31 mouse cellular contexts compared by ENCODE assay signal in genomic region chr11:59611646-59612045, GRCm38 (mm10). TPM values are rescaled to one million over a fixed set of nuclear protein-coding genes. Genes with fewer than 3 reads are reported as not detected.
DNase-seq lines count a peak whose midpoint lies in the region; ATAC-seq and TF ChIP-seq lines count a peak whose summit lies in the region.
"Had no signal": no experiment of that assay in that cellular context is flagged by ENCODE, and none has a peak within 500 bp of the region (broad histone marks: within the 10 kb centered on the region; RNA-seq: fewer than 3 reads in every experiment).

No protein-coding gene starts in this region.

- DNase-seq in lung, embryonic 14.5 days = peak; percentile 45
- no peak for DNase-seq in lung, postnatal 25 days (ENCODE audit: low spot score)
- peak; percentile 45 for DNase-seq in NIH3T3 (ENCODE audit: low read depth)
- DNase-seq in left cerebral cortex, adult 18-20 months (ENCODE audit: low spot score in 2 of 2) = no peak
- DNase-seq: adrenal gland, adult 8-10 months; adrenal gland, postnatal 36 days; cerebellum, adult 18-20 months; cerebellum, adult 9-10 months; cerebellum, postnatal 14 days; gastrocnemius, postnatal 25 days; heart, adult 2 months had no signal

- no peaks in the 10 kb centered on the region for H3K79me3 ChIP-seq in C2C12 (ENCODE audit: low read depth)

- H3K9ac ChIP-seq in lung, embryonic 14.5 days = no peak overlapping the region
- H3K9ac ChIP-seq: forebrain, embryonic 13.5 days; heart, embryonic 13.5 days; hindbrain, embryonic 12.5 days; hindbrain, embryonic 15.5 days had no signal

- TF ChIP-seq CTCF in lung, embryonic 14.5 days (IDR thresholded peaks at IDR 0.05; ENCODE audit: low read depth) = no peak
- no peak for TF ChIP-seq CTCF in C2C12 (IDR thresholded peaks at IDR 0.05; ENCODE audit: control insufficient read depth, insufficient read depth, insufficient read length)

- no peak overlapping the region for H3K27ac ChIP-seq in lung, embryonic 14.5 days (ENCODE audit: low read depth)
- H3K27ac ChIP-seq: forebrain, embryonic 10.5 days; forebrain, embryonic 13.5 days; heart, adult 2 months; heart, embryonic 10.5 days; heart, embryonic 13.5 days; hindbrain, embryonic 12.5 days; hindbrain, embryonic 15.5 days had no signal

- 52% methylated on average over 5 of the region's 5 CpGs for WGBS in lung, embryonic 14.5 days

- no peaks in the 10 kb centered on the region for H3K9me3 ChIP-seq in lung, embryonic 14.5 days (ENCODE audit: low read depth, low read length)
- H3K9me3 ChIP-seq: forebrain, embryonic 10.5 days; forebrain, embryonic 13.5 days; heart, embryonic 10.5 days; heart, embryonic 13.5 days; hindbrain, embryonic 12.5 days; hindbrain, embryonic 15.5 days had no signal

- H3K79me2 ChIP-seq in C2C12 (ENCODE audit: control insufficient read depth, insufficient read depth) (no peaks in the 10 kb centered on the region), myocyte (ENCODE audit: control insufficient read depth, insufficient read depth) (no peaks in the 10 kb centered on the region)

- H3K4me2 ChIP-seq in lung, embryonic 14.5 days = no peak overlapping the region
- H3K4me2 ChIP-seq in myocyte (ENCODE audit: low read depth) = no peak overlapping the region
- H3K4me2 ChIP-seq: forebrain, embryonic 13.5 days; heart, embryonic 13.5 days; hindbrain, embryonic 12.5 days; hindbrain, embryonic 15.5 days had no signal

- H3K36me3 ChIP-seq in lung, embryonic 14.5 days (ENCODE audit: insufficient read depth) = no peaks in the 10 kb centered on the region
- H3K36me3 ChIP-seq in C2C12 (ENCODE audit: control insufficient read depth, insufficient read depth) (no peaks in the 10 kb centered on the region), myocyte (ENCODE audit: control insufficient read depth, insufficient read depth) (no peaks in the 10 kb centered on the region)
- H3K36me3 ChIP-seq: forebrain, embryonic 10.5 days; heart, embryonic 10.5 days; heart, embryonic 13.5 days; hindbrain, embryonic 12.5 days; hindbrain, embryonic 15.5 days had no signal

- no peak overlapping the region for H3K4me3 ChIP-seq in lung, embryonic 14.5 days (ENCODE audit: low read depth, low read length)
- H3K4me3 ChIP-seq in C2C12 (ENCODE audit: insufficient read depth, poor library complexity, severe bottlenecking) = no peak overlapping the region
- H3K4me3 ChIP-seq in myocyte = no peak overlapping the region
- H3K4me3 ChIP-seq: forebrain, embryonic 10.5 days; forebrain, embryonic 13.5 days; heart, adult 2 months; heart, embryonic 10.5 days; heart, embryonic 13.5 days; hindbrain, embryonic 12.5 days; hindbrain, embryonic 15.5 days had no signal

- no peak for ATAC-seq in lung, embryonic 14.5 days (ENCODE audit: insufficient read depth)
- ATAC-seq: forebrain, embryonic 13.5 days; forebrain, embryonic 16.5 days; Patski had no signal

- no peaks in the 10 kb centered on the region for H3K4me1 ChIP-seq in lung, embryonic 14.5 days (ENCODE audit: insufficient read depth)
- H3K4me1 ChIP-seq: forebrain, embryonic 10.5 days; forebrain, embryonic 13.5 days; heart, embryonic 10.5 days; heart, embryonic 13.5 days; hindbrain, embryonic 12.5 days; hindbrain, embryonic 15.5 days had no signal

- H3ac ChIP-seq in C2C12 (ENCODE audit: control insufficient read depth, insufficient read length, low read depth) = no peak overlapping the region
- H3ac ChIP-seq in myocyte (ENCODE audit: control insufficient read depth, insufficient read length) = no peak overlapping the region

- TF ChIP-seq POLR2A in myocyte (IDR thresholded peaks at IDR 0.05; ENCODE audit: insufficient read length, low read depth) = no peak

- no peaks in the 10 kb centered on the region for H3K27me3 ChIP-seq in lung, embryonic 14.5 days (ENCODE audit: insufficient read depth, low read length)
- H3K27me3 ChIP-seq in C2C12 (ENCODE audit: control insufficient read depth, insufficient read depth, insufficient read length) (no peaks in the 10 kb centered on the region), myocyte (ENCODE audit: control insufficient read depth, insufficient read depth, insufficient read length) (no peaks in the 10 kb centered on the region)
- H3K27me3 ChIP-seq: forebrain, embryonic 13.5 days; hindbrain, embryonic 12.5 days; hindbrain, embryonic 15.5 days; Patski had no signal

TF ChIP-seq in C2C12, 6 proteins besides CTCF, POLR2A, EP300 and RAD21:
- TF ChIP-seq MYOD1 (IDR thresholded peaks at IDR 0.05; ENCODE audit: control insufficient read depth, insufficient read length, low read depth) = no peak
- peak; percentile 52 for TF ChIP-seq CEBPB (IDR thresholded peaks at IDR 0.05; ENCODE audit: low read depth)

TF ChIP-seq in myocyte, 11 proteins besides CTCF, POLR2A, EP300 and RAD21:
- TF ChIP-seq MYOG (IDR thresholded peaks at IDR 0.05; ENCODE audit: control insufficient read depth in 1 of 3, insufficient read depth in 1 of 3, insufficient read length in 2 of 3, low read depth in 2 of 3) (peak in 2 of 3 experiments; percentile 58 to 69), MYOD1 (IDR thresholded peaks at IDR 0.05; ENCODE audit: control insufficient read depth in 1 of 3, insufficient read length in 2 of 3, low read depth in 2 of 3) (peak in 2 of 3 experiments; percentile 66 to 70), CEBPB (IDR thresholded peaks at IDR 0.05; ENCODE audit: insufficient read depth, poor library complexity, severe bottlenecking) (peak; percentile 46; the same call in 1 of the 2 replicates), USF1 (IDR thresholded peaks at IDR 0.05; ENCODE audit: low read depth) (no peak)
TF ChIP-seq in myocyte: peak in this region for 3.

RNA-seq across cellular contexts. Expression of gene Olfr223, which starts 18.6 kb away (rescaled TPM):
- polyA plus RNA-seq in lung, embryonic 14.5 days (2014; fragmentation: Nextera tagmentation; extraction: Ambion mirVana) = not detected in 2 replicates
- polyA plus RNA-seq in C2C12 (2012; fragmentation: generic; extraction: Trizol) (not detected), myocyte (2012; fragmentation: generic; extraction: Trizol) (not detected)
- not detected for total RNA-seq in left cerebral cortex, adult 18-20 months (2021)
- total RNA-seq: adrenal gland, adult 8-10 months; adrenal gland, postnatal 36 days; ES-E14; gastrocnemius, adult 8-10 months; gastrocnemius, postnatal 25 days; heart, adult 2 months; heart, postnatal 25 days; hematopoietic stem cell, adult 5-6 weeks had no signal
- polyA plus RNA-seq: embryonic facial prominence, embryonic 11.5 days; embryonic facial prominence, embryonic 14.5 days; forebrain, embryonic 10.5 days; forebrain, embryonic 13.5 days; forebrain, embryonic 16.5 days; frontal cortex, adult 2 months; gonadal fat pad, adult 2 months; heart, adult 2 months; heart, embryonic 10.5 days; heart, embryonic 13.5 days; heart, embryonic 16.5 days; hindbrain, embryonic 12.5 days; hindbrain, embryonic 15.5 days; intestine, embryonic 14.5 days; Patski had no signal

RNA-seq across cellular contexts. Expression of gene Olfr222, which starts 35.6 kb away (rescaled TPM):
- polyA plus RNA-seq in lung, embryonic 14.5 days (2014; fragmentation: Nextera tagmentation; extraction: Ambion mirVana) = not detected in 2 replicates
- not detected for polyA plus RNA-seq in C2C12 (2012; fragmentation: generic; extraction: Trizol)
- polyA plus RNA-seq in myocyte (2012; fragmentation: generic; extraction: Trizol) = not detected
- not detected for total RNA-seq in left cerebral cortex, adult 18-20 months (2021)
- total RNA-seq: adrenal gland, adult 8-10 months; adrenal gland, postnatal 36 days; ES-E14; gastrocnemius, adult 8-10 months; gastrocnemius, postnatal 25 days; heart, adult 2 months; heart, postnatal 25 days; hematopoietic stem cell, adult 5-6 weeks had no signal
- polyA plus RNA-seq: embryonic facial prominence, embryonic 11.5 days; forebrain, embryonic 10.5 days; forebrain, embryonic 13.5 days; forebrain, embryonic 16.5 days; frontal cortex, adult 2 months; gonadal fat pad, adult 2 months; heart, adult 2 months; heart, embryonic 10.5 days; heart, embryonic 13.5 days; heart, embryonic 16.5 days; hindbrain, embryonic 12.5 days; hindbrain, embryonic 15.5 days; intestine, embryonic 14.5 days; Patski had no signal

RNA-seq across cellular contexts. Expression of gene Mprip, which starts 49.5 kb away (rescaled TPM):
- polyA plus RNA-seq in lung, embryonic 14.5 days (2014; fragmentation: Nextera tagmentation; extraction: Ambion mirVana) = 128 and 145 TPM in 2 replicates
- polyA plus RNA-seq in C2C12 (2012; fragmentation: generic; extraction: Trizol) (257 TPM), myocyte (2012; fragmentation: generic; extraction: Trizol) (191 TPM)
- 100 to 1,000 TPM; 279 to 287 TPM for total RNA-seq in left cerebral cortex, adult 18-20 months (2021)

Comparison
In these comparisons a context has a peak if more than half of its experiments do, and no peak if none do; other contexts are left out.
1. DNase-seq: peak in lung, embryonic 14.5 days (single experiment) and NIH3T3 (single experiment); none in lung, postnatal 25 days (single experiment) and left cerebral cortex, adult 18-20 months (0 of 2).